Mouse (Mus musculus) heart, embryonic 11.5 days (tissue): ENCODE measurements around the gene Mfsd6l. TPM values are rescaled to one million over a fixed set of nuclear protein-coding genes. Genes with fewer than 3 reads are reported as not detected.

Experiments
- ATAC-seq: fragments of 200-750 bp; cut with Nextera tagmentation; replicated peaks from 2 replicates; pipeline ENCODE4 v1.8.0; 2017; ENCODE audit warnings: moderate library complexity; ENCODE audit not compliant: insufficient number of reproducible peaks, low FRiP score, low TSS enrichment
- H3K27ac ChIP-seq: fragments of 300-500 bp; sonication (generic); 2 replicates; pipeline ENCODE4 v1.5.1; 2014; ENCODE audit warnings: mild to moderate bottlenecking, low read depth, low read length
- H3K27me3 ChIP-seq: fragments of 300-500 bp; sonication (generic); 2 replicates; pipeline ENCODE4 v1.6.1; 2014; ENCODE audit warnings: mild to moderate bottlenecking, low read length, mixed read lengths; ENCODE audit not compliant: control insufficient read depth, insufficient read depth
- H3K36me3 ChIP-seq: fragments of 300-500 bp; sonication (generic); 2 replicates; pipeline ENCODE4 v1.6.1; 2014; ENCODE audit warnings: mild to moderate bottlenecking, low read length, moderate library complexity, mixed read lengths; ENCODE audit not compliant: control insufficient read depth, insufficient read depth
- H3K4me1 ChIP-seq: fragments of 300-500 bp; sonication (generic); 2 replicates; pipeline ENCODE4 v1.6.1; 2014; ENCODE audit warnings: low read length; ENCODE audit not compliant: control insufficient read depth, insufficient read depth
- H3K4me2 ChIP-seq: fragments of 300-500 bp; sonication (generic); 2 replicates; pipeline ENCODE4 v1.6.1; 2014; ENCODE audit warnings: mild to moderate bottlenecking, moderate library complexity
- H3K4me3 ChIP-seq: fragments of 300-500 bp; sonication (generic); 2 replicates; pipeline ENCODE4 v1.5.1; 2014; ENCODE audit warnings: low read depth, low read length
- H3K9ac ChIP-seq: fragments of 300-500 bp; sonication (generic); 2 replicates; pipeline ENCODE4 v1.6.1; 2014; ENCODE audit warnings: mild to moderate bottlenecking, low read depth, low read length, moderate library complexity
- H3K9me3 ChIP-seq: fragments of 300-500 bp; sonication (generic); replicated peaks from 2 replicates; pipeline ENCODE4 v1.6.1; 2016; ENCODE audit warnings: low read length; ENCODE audit not compliant: control insufficient read depth
- WGBS: fragments of 180-500 bp; shearing (Covaris S2); extraction: QIAGEN DNeasy Blood & Tissue Kit; methylation state at CpG from one replicate; pipeline ENCODE4 v1.1.7; 2014; ENCODE audit not compliant: insufficient replicate concordance; 5-methylcytosine and 5-hydroxymethylcytosine counted together
- polyA plus RNA-seq: library from polyadenylated mRNA; unstranded; fragments of >200 nt; fragmentation: Nextera tagmentation; extraction: Ambion mirVana; gene quantifications from 2 replicates; pipeline ENCODE4 v1.2.1, GENCODE M21; 2014

The Mfsd6l gene
- 0.17 TPM in 1 of 2 replicates, not detected in the other for polyA plus RNA-seq

DNA sequence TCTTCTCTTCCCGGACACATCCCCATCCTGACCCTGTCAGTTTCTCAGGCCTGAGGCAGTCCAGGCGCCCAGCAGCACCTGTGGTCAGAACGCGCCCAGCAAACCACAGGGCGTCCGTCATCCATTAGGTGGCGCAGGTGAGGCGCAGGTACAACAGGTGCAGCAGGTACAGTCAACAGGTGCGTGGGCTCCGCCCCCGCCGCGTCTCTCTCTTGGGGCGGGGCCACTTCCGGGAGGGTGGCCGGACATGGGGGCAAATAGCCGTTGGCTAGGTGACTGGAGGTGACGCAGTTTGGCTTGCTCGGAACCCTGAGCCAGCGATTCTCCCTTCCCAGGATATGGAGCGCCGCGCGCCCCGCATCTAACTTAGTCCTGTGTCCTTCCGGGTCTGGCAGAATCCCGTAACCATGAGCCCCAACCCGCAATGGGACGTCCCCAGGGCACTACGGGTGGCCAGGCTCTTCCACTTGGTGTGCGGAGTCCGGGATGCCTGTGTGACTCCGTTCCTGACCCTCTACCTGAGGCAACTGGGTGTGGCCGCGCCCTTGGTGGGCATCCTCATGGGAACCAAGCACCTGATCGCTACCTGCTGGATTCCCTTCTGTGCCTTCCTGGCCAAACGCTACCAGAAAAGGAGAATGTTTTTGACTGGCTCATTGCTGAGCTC lies at the start of gene Mfsd6l:
Gene Mfsd6l (plus strand): TSS at position 269 of the 667 bp plus-strand sequence.
- Histone ChIP-seq H3K9ac (no peak within 1 kb of the TSS), H3K4me3 (peak within 1 kb of the TSS; percentile 4; the same call in 1 of the 2 replicates), H3K27ac (no peak within 1 kb of the TSS), H3K4me1 (0 out of 2 replicates have a peak, but pooled peaks cover 5% of the 10 kb centered on the region), H3K27me3 (peaks cover 12% of the 10 kb centered on the region), H3K36me3 (no peaks in the 10 kb centered on the region), H3K9me3 (no peaks in the 10 kb centered on the region), H3K4me2 (peak within 1 kb of the TSS; percentile 49)
- 7% methylated on average over 37 of the region's 37 CpGs for WGBS
- ATAC-seq = no peak

DNA sequence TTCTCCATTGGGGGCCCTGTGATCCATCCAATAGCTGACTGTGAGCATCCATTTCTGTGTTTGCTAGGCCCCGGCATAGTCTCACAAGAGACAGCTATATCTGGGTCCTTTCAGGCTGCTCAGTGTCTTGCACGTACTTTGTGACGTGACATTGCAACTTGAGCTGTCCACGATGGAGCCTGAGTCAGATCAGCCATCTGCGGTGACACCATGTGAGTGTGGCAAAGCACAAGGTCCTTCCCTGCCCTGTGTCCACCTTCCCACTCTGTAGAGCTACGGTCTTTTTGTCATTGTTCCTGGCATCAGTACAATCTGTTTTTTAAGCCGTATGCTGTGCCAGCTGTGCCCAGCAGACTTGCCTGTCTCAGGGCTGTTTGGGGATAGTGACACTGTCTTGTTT lies 48.7 kb upstream of the Mfsd6l start:
- H3K36me3 ChIP-seq = no peaks in the 10 kb centered on the region
- WGBS = 78% methylated on average over 7 of the region's 7 CpGs
- no peaks in the 10 kb centered on the region for H3K9me3 ChIP-seq
- no peaks in the 10 kb centered on the region for H3K4me1 ChIP-seq
- H3K9ac ChIP-seq = no peak overlapping the region
- no peak overlapping the region for H3K27ac ChIP-seq
- H3K4me2 ChIP-seq = no peak overlapping the region
- H3K27me3 ChIP-seq = no peaks in the 10 kb centered on the region
- no peak overlapping the region for H3K4me3 ChIP-seq
- no peak for ATAC-seq

DNA sequence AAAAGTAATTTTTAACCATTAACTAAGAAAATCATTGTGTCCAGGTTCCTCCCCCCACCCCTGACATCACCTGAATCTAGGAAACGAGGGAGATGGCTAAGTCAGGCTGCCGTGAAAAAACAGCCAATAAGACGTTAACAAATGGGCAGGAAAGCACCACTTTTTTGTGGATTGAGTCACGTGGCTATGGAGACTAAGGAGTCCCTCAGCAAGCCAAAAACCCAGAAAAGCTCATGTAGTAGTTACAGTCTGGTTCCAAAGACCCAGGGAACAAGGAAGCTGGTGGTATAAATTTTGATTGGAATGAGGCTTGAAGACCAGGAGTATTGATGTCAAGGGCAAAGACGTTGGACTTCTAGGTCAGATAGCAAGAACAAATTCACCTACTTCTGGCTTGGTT lies 47.4 kb upstream of the Mfsd6l start:
- H3K9ac ChIP-seq = no peak overlapping the region
- WGBS = 61% methylated on average over 5 of the region's 5 CpGs
- H3K4me1 ChIP-seq = no peaks in the 10 kb centered on the region
- H3K4me2 ChIP-seq = no peak overlapping the region
- H3K9me3 ChIP-seq = no peaks in the 10 kb centered on the region
- H3K27me3 ChIP-seq = no peaks in the 10 kb centered on the region
- no peak overlapping the region for H3K27ac ChIP-seq
- H3K4me3 ChIP-seq = no peak overlapping the region
- no peaks in the 10 kb centered on the region for H3K36me3 ChIP-seq
- no peak for ATAC-seq

DNA sequence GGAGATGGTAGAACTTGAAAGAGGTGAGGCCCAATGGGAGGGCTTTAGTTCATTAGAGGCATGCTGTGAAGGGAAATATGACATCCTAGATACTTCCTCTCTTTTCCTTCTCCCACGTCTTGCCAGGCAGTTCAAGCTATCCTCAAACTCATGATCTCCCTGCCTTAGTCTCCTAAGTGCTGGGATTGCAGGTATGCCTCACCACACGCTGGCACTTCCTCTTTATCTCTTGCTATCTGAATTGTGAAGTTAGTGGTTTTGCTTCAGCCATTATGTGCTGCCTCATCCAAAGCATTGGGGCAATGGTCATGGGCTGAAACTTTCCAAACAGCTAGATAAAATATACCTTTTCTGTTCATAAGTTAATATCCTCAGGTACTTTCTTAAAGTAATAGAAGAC lies 46.8 kb upstream of the Mfsd6l start:
- Histone ChIP-seq H3K27ac (no peak overlapping the region), H3K4me3 (no peak overlapping the region), H3K4me1 (no peaks in the 10 kb centered on the region), H3K4me2 (no peak overlapping the region), H3K36me3 (no peaks in the 10 kb centered on the region), H3K9me3 (no peaks in the 10 kb centered on the region), H3K27me3 (no peaks in the 10 kb centered on the region), H3K9ac (no peak overlapping the region)
- no peak for ATAC-seq
- WGBS = 37% methylated on average over 2 of the region's 2 CpGs

DNA sequence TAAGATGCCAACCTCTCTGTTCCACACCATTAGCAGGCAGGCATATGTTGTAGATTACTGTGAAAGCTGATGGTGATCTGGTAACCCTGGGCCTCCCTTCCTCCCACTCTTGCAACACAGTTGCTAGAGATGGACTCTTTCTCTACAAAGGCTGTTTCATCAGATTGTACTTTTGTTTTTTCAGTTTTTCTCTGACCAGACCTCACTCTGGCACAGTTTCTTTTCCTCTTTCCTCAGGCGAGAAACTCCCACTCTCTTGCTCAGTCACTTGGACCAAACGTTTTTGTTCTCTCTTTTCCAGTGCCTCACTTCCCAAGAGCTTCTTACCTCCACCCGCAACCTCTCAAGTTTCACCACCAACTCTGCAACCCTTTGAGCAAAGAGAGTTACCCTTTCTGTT lies 42.0 kb upstream of the Mfsd6l start:
- Histone ChIP-seq H3K27ac (no peak overlapping the region), H3K9ac (no peak overlapping the region), H3K27me3 (no peaks in the 10 kb centered on the region), H3K4me2 (no peak overlapping the region), H3K9me3 (no peaks in the 10 kb centered on the region; the same call in 1 of the 2 replicates), H3K36me3 (no peaks in the 10 kb centered on the region), H3K4me1 (no peaks in the 10 kb centered on the region), H3K4me3 (no peak overlapping the region)
- 51% methylated on average over 3 of the region's 3 CpGs for whole genome bisulfite sequencing
- no peak for ATAC-seq

DNA sequence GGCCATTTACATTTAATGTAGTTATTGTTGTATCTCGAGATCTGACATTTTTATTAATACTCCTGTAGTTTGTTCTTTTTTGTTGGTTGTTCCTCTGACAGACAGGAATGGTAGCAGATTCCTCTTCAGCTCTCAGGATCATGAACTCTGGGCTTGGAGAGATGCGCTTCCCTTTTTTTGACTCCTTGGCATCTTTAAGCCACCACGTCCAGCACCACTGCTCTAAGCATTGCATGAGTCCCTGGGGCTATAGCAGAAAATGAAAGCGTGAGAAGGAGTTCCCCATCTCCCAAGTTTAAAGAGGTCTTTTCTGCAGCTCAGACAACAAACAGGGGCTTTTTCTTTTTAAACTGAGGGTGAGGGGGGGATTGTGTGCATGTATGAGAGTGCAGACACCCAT lies 36.6 kb upstream of the Mfsd6l start:
- no peak overlapping the region for H3K4me2 ChIP-seq
- no peak for ATAC-seq
- WGBS = 81% methylated on average over 4 of the region's 4 CpGs
- H3K36me3 ChIP-seq = no peaks in the 10 kb centered on the region
- peaks cover 3% of the 10 kb centered on the region; the same call in 1 of the 2 replicates for H3K9me3 ChIP-seq
- H3K27me3 ChIP-seq = no peaks in the 10 kb centered on the region
- H3K4me3 ChIP-seq = no peak overlapping the region
- no peak overlapping the region for H3K9ac ChIP-seq
- H3K27ac ChIP-seq = no peak overlapping the region
- no peaks in the 10 kb centered on the region for H3K4me1 ChIP-seq

DNA sequence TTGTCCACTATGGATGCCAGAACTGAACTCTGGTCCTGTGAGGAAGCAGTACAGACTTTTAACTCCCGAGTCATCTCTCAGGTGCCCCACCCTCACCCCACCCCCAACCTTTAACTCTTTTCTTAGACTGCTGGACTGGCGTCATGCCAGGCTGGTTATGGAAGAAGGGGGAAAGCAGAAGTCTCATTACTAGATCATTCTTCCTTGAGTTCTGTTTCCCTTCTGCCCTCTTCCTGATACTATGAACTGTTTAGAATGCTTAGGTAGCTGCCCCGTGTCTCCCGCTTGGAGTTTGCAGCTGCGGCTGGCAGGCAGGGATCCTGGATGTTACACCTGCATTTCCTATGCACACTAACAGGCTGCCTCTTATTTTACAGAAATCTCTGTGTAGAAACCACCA lies 36.2 kb upstream of the Mfsd6l start:
- no peaks in the 10 kb centered on the region for H3K27me3 ChIP-seq
- no peak for ATAC-seq
- no peak overlapping the region for H3K4me3 ChIP-seq
- no peaks in the 10 kb centered on the region for H3K4me1 ChIP-seq
- no peak overlapping the region for H3K27ac ChIP-seq
- no peak overlapping the region for H3K4me2 ChIP-seq
- H3K36me3 ChIP-seq = no peaks in the 10 kb centered on the region
- peaks cover 3% of the 10 kb centered on the region; the same call in 1 of the 2 replicates for H3K9me3 ChIP-seq
- 83% methylated on average over 5 of the region's 5 CpGs for WGBS
- no peak overlapping the region for H3K9ac ChIP-seq

DNA sequence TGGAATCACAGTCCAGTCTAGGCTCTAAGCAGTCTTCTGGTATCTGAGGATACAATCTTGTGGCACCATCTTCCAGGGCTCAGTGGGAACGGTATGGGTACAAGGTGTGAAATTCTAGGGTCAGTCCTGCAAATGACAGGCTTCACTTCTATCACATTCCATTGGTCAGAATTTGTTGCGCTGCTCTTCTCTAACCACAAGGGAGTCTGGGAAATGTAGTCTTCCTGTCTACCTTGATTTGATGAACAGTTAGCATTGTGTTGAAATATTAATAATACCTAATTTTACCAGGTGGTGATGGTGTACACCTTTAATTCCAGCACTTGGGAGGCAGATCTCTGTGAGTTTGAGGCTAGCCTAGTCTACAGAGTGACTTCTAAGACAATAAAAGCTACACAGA lies 35.5 kb upstream of the Mfsd6l start:
- Histone ChIP-seq H3K27ac (no peak overlapping the region), H3K36me3 (no peaks in the 10 kb centered on the region), H3K4me2 (no peak overlapping the region), H3K4me3 (no peak overlapping the region), H3K9ac (no peak overlapping the region), H3K4me1 (no peaks in the 10 kb centered on the region), H3K27me3 (no peaks in the 10 kb centered on the region), H3K9me3 (peaks cover 3% of the 10 kb centered on the region; the same call in 1 of the 2 replicates)
- ATAC-seq = no peak
- WGBS = 70% methylated on average over 2 of the region's 2 CpGs

DNA sequence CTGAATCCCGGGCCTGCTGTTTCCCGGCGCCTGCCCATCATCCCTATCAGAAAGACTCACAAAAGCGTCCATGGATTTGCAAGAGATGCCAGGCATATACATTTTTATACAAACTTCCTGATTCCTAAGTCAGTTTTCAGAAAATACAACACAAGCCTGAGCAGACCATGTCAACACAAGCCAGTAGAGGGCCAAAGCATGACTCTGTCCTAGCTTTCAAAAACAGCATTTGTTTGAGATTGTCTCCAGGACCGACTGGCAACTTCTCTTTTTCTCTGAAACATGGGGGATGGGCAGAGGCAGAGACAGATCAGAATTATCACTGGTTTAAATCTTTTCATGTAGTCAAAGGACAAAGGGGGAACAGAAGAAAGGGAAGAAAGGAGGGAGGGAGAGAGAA lies 34.6 kb upstream of the Mfsd6l start:
- H3K27ac ChIP-seq = no peak overlapping the region
- H3K36me3 ChIP-seq = no peaks in the 10 kb centered on the region
- ATAC-seq = no peak
- H3K9ac ChIP-seq = no peak overlapping the region
- no peak overlapping the region for H3K4me3 ChIP-seq
- H3K4me2 ChIP-seq = no peak overlapping the region
- WGBS = 73% methylated on average over 5 of the region's 5 CpGs
- H3K27me3 ChIP-seq = no peaks in the 10 kb centered on the region
- peaks cover 3% of the 10 kb centered on the region; the same call in 1 of the 2 replicates for H3K9me3 ChIP-seq
- no peaks in the 10 kb centered on the region for H3K4me1 ChIP-seq
